Mouse (Mus musculus) MEL (cell line): ENCODE results near the gene Gipc2. TPM values are rescaled to one million over a fixed set of nuclear protein-coding genes. Genes with fewer than 3 reads are reported as not detected.

Source experiments
- DNase-seq: peaks from one replicate; pipeline ENCODE4 v3.0.0; 2011; ENCODE audit warnings: low read depth, low spot score
- H3K27ac ChIP-seq: 2 replicates; pipeline ENCODE4 v1.5.1; 2012; ENCODE audit warnings: low read depth, mild to moderate bottlenecking, control low read depth, low read length, moderate library complexity; ENCODE audit not compliant: control insufficient read depth
- H3K27me3 ChIP-seq, 2 experiments: fragments of 150-350 bp in 1 of 2; sonication (generic) in 1 of 2; 2 replicates each; pipeline ENCODE4 v1.6.1; 2012; ENCODE audit warnings: low read length in 2 of 2, mild to moderate bottlenecking in 2 of 2, improper control_type of control experiment in 1 of 2, moderate library complexity in 1 of 2; ENCODE audit not compliant: insufficient read depth in 2 of 2, control insufficient read depth in 1 of 2
- H3K36me3 ChIP-seq, 2 experiments: 2 replicates each; pipeline ENCODE4 v1.6.1; 2012 to 2014; ENCODE audit warnings: low read length in 2 of 2, improper control_type of control experiment in 1 of 2, inconsistent platforms in 1 of 2, mild to moderate bottlenecking in 1 of 2; ENCODE audit not compliant: insufficient read depth in 2 of 2, control insufficient read depth in 1 of 2
- H3K4me1 ChIP-seq, 2 experiments: fragments of 150-350 bp in 1 of 2; sonication (generic) in 1 of 2; 2 replicates each; pipeline ENCODE4 v1.6.1; 2012; ENCODE audit warnings: low read length in 2 of 2, improper control_type of control experiment in 1 of 2, mild to moderate bottlenecking in 1 of 2; ENCODE audit not compliant: insufficient read depth in 2 of 2, control insufficient read depth in 1 of 2
- H3K4me3 ChIP-seq, 2 experiments: fragments of 150-350 bp in 1 of 2; sonication (generic) in 1 of 2; 2 replicates each; pipeline ENCODE4 v1.5.1; 2012; ENCODE audit warnings: low read depth in 2 of 2, low read length in 2 of 2, mild to moderate bottlenecking in 2 of 2, moderate library complexity in 2 of 2, control low read depth in 1 of 2, improper control_type of control experiment in 1 of 2; ENCODE audit not compliant: control insufficient read depth in 1 of 2, insufficient read depth in 1 of 2
- H3K79me2 ChIP-seq: 2 replicates; pipeline ENCODE4 v1.6.1; 2012; ENCODE audit warnings: mild to moderate bottlenecking, low read length, moderate library complexity; ENCODE audit not compliant: control insufficient read depth, poor library complexity, insufficient read depth
- H3K9ac ChIP-seq: 2 replicates; pipeline ENCODE4 v1.6.1; 2012; ENCODE audit warnings: low read depth, mild to moderate bottlenecking, control low read depth, low read length, moderate library complexity; ENCODE audit not compliant: control insufficient read depth, poor library complexity, severe bottlenecking
- H3K9me3 ChIP-seq: fragments of 150-350 bp; sonication (generic); replicated peaks from 2 replicates; pipeline ENCODE4 v1.6.1; 2012; ENCODE audit warnings: mild to moderate bottlenecking, low read length, improper control_type of control experiment, moderate library complexity; ENCODE audit not compliant: insufficient read depth
- BHLHE40 ChIP-seq: IDR thresholded peaks from 2 replicates; pipeline ENCODE4 v1.6.1; 2012; ENCODE audit warnings: low read depth, mild to moderate bottlenecking, inconsistent platforms, low read length, improper control_type of control experiment, borderline replicate concordance
- CHD1 ChIP-seq: IDR thresholded peaks from 2 replicates; pipeline ENCODE4 v1.6.1; 2012; ENCODE audit warnings: low read depth, mild to moderate bottlenecking, inconsistent platforms, low read length, improper control_type of control experiment
- CTCF ChIP-seq, 3 experiments: IDR thresholded peaks in 2 of 3; conservative IDR thresholded peaks in 1 of 3; 2 replicates each; pipeline ENCODE4 v1.5.1; 2011 to 2012; ENCODE audit warnings: low read length in 3 of 3, low read depth in 2 of 3, mild to moderate bottlenecking in 2 of 3, improper control_type of control experiment in 1 of 3, inconsistent platforms in 1 of 3, mixed read lengths in 1 of 3, moderate library complexity in 1 of 3; ENCODE audit not compliant: control insufficient read depth in 1 of 3, insufficient read depth in 1 of 3, poor library complexity in 1 of 3, severe bottlenecking in 1 of 3
- E2F4 ChIP-seq: IDR thresholded peaks from 2 replicates; pipeline ENCODE4 v1.6.1; 2011; ENCODE audit warnings: low read depth, low read length, improper control_type of control experiment, borderline replicate concordance
- ELF1 ChIP-seq: IDR thresholded peaks from 2 replicates; pipeline ENCODE4 v1.6.1; 2014; ENCODE audit warnings: low read depth, mild to moderate bottlenecking, inconsistent platforms, low read length, improper control_type of control experiment, moderate library complexity
- EP300 ChIP-seq, 2 experiments: IDR thresholded peaks; 2 replicates each; pipeline ENCODE4 v1.6.1; 2011; ENCODE audit warnings: improper control_type of control experiment in 2 of 2, low read length in 2 of 2, low read depth in 1 of 2, mild to moderate bottlenecking in 1 of 2
- ETS1 ChIP-seq: IDR thresholded peaks from 2 replicates; pipeline ENCODE4 v1.6.1; 2012; ENCODE audit warnings: low read depth, mild to moderate bottlenecking, inconsistent platforms, low read length, improper control_type of control experiment, moderate library complexity
- GABPA ChIP-seq: IDR thresholded peaks from 2 replicates; pipeline ENCODE4 v1.6.1; 2012; ENCODE audit warnings: low read depth, mild to moderate bottlenecking, inconsistent platforms, low read length, improper control_type of control experiment, moderate library complexity
- GATA1 ChIP-seq: IDR thresholded peaks from 2 replicates; pipeline ENCODE4 v1.6.1; 2011; ENCODE audit warnings: low read depth, low read length, improper control_type of control experiment
- HCFC1 ChIP-seq: IDR thresholded peaks from 2 replicates; pipeline ENCODE4 v1.6.1; 2012; ENCODE audit warnings: low read depth, mild to moderate bottlenecking, inconsistent platforms, low read length, improper control_type of control experiment, moderate library complexity
- JUND ChIP-seq: IDR thresholded peaks from 2 replicates; pipeline ENCODE4 v1.6.1; 2011; ENCODE audit warnings: low read depth, mild to moderate bottlenecking, improper control_type of control experiment, low read length
- KAT2A ChIP-seq: conservative IDR thresholded peaks from 2 replicates; pipeline ENCODE4 v1.6.1; 2012; ENCODE audit warnings: low read depth, low read length, improper control_type of control experiment, inconsistent platforms
- MAFK ChIP-seq: IDR thresholded peaks from 2 replicates; pipeline ENCODE4 v1.6.1; 2011; ENCODE audit warnings: low read depth, mild to moderate bottlenecking, low read length, improper control_type of control experiment, borderline replicate concordance
- MAZ ChIP-seq: IDR thresholded peaks from 2 replicates; pipeline ENCODE4 v1.6.1; 2012; ENCODE audit warnings: low read depth, mild to moderate bottlenecking, inconsistent platforms, low read length, improper control_type of control experiment
- MEF2A ChIP-seq: IDR thresholded peaks from 2 replicates; pipeline ENCODE4 v1.6.1; 2014; ENCODE audit warnings: low read depth, mild to moderate bottlenecking, inconsistent platforms, low read length, improper control_type of control experiment; ENCODE audit not compliant: poor library complexity, insufficient replicate concordance, severe bottlenecking; ENCODE audit errors: extremely low read depth
- MYB ChIP-seq: IDR thresholded peaks from 2 replicates; pipeline ENCODE4 v1.6.1; 2011; ENCODE audit warnings: mild to moderate bottlenecking, low read depth, low read length, improper control_type of control experiment
- MYC ChIP-seq: IDR thresholded peaks from 2 replicates; pipeline ENCODE4 v1.6.1; 2011; ENCODE audit warnings: low read depth, mild to moderate bottlenecking, low read length, improper control_type of control experiment, moderate library complexity
- NELFE ChIP-seq: IDR thresholded peaks from 2 replicates; pipeline ENCODE4 v1.6.1; 2011; ENCODE audit warnings: low read depth, low read length, improper control_type of control experiment
- NRF1 ChIP-seq: IDR thresholded peaks from 2 replicates; pipeline ENCODE4 v1.6.1; 2014; ENCODE audit warnings: low read depth, mild to moderate bottlenecking, inconsistent platforms, low read length, improper control_type of control experiment, moderate library complexity; ENCODE audit not compliant: poor library complexity, insufficient read depth, severe bottlenecking
- POLR2A ChIP-seq, 2 experiments: IDR thresholded peaks; 2 replicates each; pipeline ENCODE4 v1.6.1; 2011 to 2012; ENCODE audit warnings: low read length in 2 of 2, mild to moderate bottlenecking in 2 of 2, control low read depth in 1 of 2, improper control_type of control experiment in 1 of 2, low read depth in 1 of 2, moderate library complexity in 1 of 2; ENCODE audit not compliant: control insufficient read depth in 1 of 2, insufficient read depth in 1 of 2, poor library complexity in 1 of 2
- POLR2AphosphoS5 ChIP-seq: IDR thresholded peaks from 2 replicates; pipeline ENCODE4 v1.6.1; 2012; ENCODE audit warnings: low read depth, borderline replicate concordance, mild to moderate bottlenecking, inconsistent platforms, low read length, moderate library complexity, mixed read lengths
- RAD21 ChIP-seq: IDR thresholded peaks from 2 replicates; pipeline ENCODE4 v1.6.1; 2011; ENCODE audit warnings: mild to moderate bottlenecking, low read depth, low read length, improper control_type of control experiment
- RCOR1 ChIP-seq: IDR thresholded peaks from 2 replicates; pipeline ENCODE4 v1.6.1; 2012; ENCODE audit warnings: low read depth, mild to moderate bottlenecking, inconsistent platforms, low read length, improper control_type of control experiment
- SIN3A ChIP-seq: IDR thresholded peaks from 2 replicates; pipeline ENCODE4 v1.6.1; 2012; ENCODE audit warnings: low read length, improper control_type of control experiment, inconsistent platforms
- TAL1 ChIP-seq: IDR thresholded peaks from 2 replicates; pipeline ENCODE4 v1.6.1; 2012; ENCODE audit warnings: mild to moderate bottlenecking, inconsistent platforms, low read length, moderate library complexity, mixed read lengths
- TBP ChIP-seq: IDR thresholded peaks from 2 replicates; pipeline ENCODE4 v1.8.0; 2011; ENCODE audit warnings: low read depth, low read length, improper control_type of control experiment
- TCF12 ChIP-seq: IDR thresholded peaks from 2 replicates; pipeline ENCODE4 v1.6.1; 2014; ENCODE audit warnings: low read depth, mild to moderate bottlenecking, inconsistent platforms, low read length, improper control_type of control experiment, moderate library complexity
- USF1 ChIP-seq: IDR thresholded peaks from 2 replicates; pipeline ENCODE4 v1.6.1; 2014; ENCODE audit warnings: low read depth, mild to moderate bottlenecking, inconsistent platforms, low read length, improper control_type of control experiment, moderate library complexity
- USF2 ChIP-seq, 2 experiments: IDR thresholded peaks; 2 replicates each; pipeline ENCODE4 v1.6.1; 2011 to 2012; ENCODE audit warnings: improper control_type of control experiment in 2 of 2, low read length in 2 of 2, borderline replicate concordance in 1 of 2, inconsistent platforms in 1 of 2, low read depth in 1 of 2, mild to moderate bottlenecking in 1 of 2; ENCODE audit not compliant: insufficient read depth in 1 of 2
- ZC3H11A ChIP-seq: IDR thresholded peaks from 2 replicates; pipeline ENCODE4 v1.6.1; 2012; ENCODE audit warnings: low read depth, mild to moderate bottlenecking, inconsistent platforms, low read length, improper control_type of control experiment
- ZKSCAN1 ChIP-seq: IDR thresholded peaks from 2 replicates; pipeline ENCODE4 v1.6.1; 2012; ENCODE audit warnings: low read depth, mild to moderate bottlenecking, inconsistent platforms, low read length, improper control_type of control experiment, moderate library complexity
- ZMIZ1 ChIP-seq: IDR thresholded peaks from 2 replicates; pipeline ENCODE4 v1.6.1; 2012; ENCODE audit warnings: low read depth, mild to moderate bottlenecking, inconsistent platforms, low read length, improper control_type of control experiment, moderate library complexity
- ZNF384 ChIP-seq: IDR thresholded peaks from 2 replicates; pipeline ENCODE4 v1.6.1; 2012; ENCODE audit warnings: low read depth, mild to moderate bottlenecking, inconsistent platforms, low read length, improper control_type of control experiment
- polyA plus RNA-seq, 2 experiments: library from polyadenylated mRNA; stranded (reverse) in 1 of 2; unstranded in 1 of 2; fragments of >175 nt in 1 of 2; fragments of >200 nt in 1 of 2; gene quantifications; 2 replicates each; pipeline versions ENCODE4 v1.2.1 to v1.2.4; 2012; ENCODE audit warnings: low replicate concordance in 2 of 2, low read depth in 1 of 2; ENCODE audit not compliant: insufficient read length in 2 of 2, insufficient read depth in 1 of 2, missing spikeins in 1 of 2
- total RNA-seq: library from RNA; depleted of rRNA; stranded (reverse); fragments of 300-350 nt; gene quantifications from 2 replicates; pipeline ENCODE4 v1.2.3, GENCODE M21; 2012

Gipc2 gene
- total and polyA plus RNA-seq, 3 experiments = 0.27 to 0.78 TPM; not detected in 1

DNA sequence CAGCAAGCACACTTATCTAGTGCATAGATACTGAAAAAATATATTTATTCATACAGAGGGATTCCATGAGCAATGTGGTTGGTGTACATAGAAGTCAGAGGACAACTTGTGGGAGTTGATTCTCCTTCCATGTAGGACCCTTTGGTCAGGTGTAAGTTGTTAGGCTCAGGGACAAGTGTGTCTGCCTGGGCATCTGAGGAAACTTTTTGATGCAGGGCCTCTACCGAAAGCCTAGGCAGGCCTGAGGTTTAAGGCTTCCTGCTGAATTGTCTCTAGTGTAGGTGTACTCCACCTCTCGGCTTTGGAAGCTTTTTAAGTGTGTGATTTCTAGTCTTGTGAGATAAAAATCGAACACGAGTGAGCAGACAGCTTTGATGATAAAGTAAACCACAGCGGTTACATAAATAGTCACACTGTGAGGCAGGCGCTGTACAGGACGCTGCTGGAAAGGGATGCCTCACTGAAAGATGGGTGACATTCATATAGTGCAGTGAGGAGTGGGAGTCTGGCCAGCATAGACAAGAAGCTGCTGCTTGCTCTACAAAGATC, 45.8 kb upstream of the Gipc2 start (continued):
- TF ChIP-seq EP300 (IDR thresholded peaks at IDR 0.05; ENCODE audit: low read depth in 1 of 2, low read length in 2 of 2) (no peak), ZMIZ1 (no peak)

DNA sequence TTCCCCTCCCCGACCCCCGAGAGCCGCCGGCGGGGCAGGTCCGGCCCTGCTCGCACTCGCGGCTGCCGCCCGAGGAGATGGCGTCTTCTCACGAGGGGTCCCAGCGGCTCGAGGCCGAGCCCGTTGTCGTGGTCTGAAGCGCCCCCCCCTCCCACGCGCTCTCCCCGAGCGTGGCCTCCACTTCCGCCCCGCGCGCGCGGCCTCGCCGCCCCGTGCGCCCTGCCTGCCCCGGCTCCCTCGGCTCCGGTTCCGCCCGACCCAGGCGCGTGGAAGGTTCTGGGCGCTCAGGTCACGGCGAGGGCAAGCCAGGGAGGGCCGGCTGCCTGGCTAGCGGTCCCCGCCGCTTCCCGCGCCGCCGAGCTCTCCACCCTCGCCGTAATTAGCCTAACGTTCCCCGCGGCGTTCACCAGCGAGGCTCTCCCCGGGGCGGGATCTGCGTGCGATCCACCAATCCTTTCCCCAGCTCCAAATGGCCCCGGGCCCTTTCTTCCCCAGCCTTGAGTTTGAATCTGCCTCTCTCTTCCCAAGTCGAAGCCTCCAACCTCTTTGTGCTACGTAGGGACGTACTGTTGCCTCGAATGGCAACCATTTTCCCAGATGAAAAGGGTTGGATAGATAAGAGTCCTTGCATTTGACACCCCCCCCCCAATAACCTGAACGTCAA, 44.8 kb upstream of the Gipc2 start:
- Histone ChIP-seq H3K9me3 (no peaks in the 10 kb centered on the region), H3K27ac (peak overlapping the region; percentile 73), H3K9ac (peak overlapping the region; percentile 94), H3K4me3 (peak overlapping the region; percentile 84 to 96), H3K4me1 (peaks cover 9 to 16% of the 10 kb centered on the region in 2 experiments), H3K79me2 (peaks cover 57% of the 10 kb centered on the region), H3K36me3 (peaks cover 32 to 46% of the 10 kb centered on the region in 2 experiments), H3K27me3 (no peaks in the 10 kb centered on the region)
- DNase-seq = peak; percentile 55
- TF ChIP-seq TBP = no peak
- no peak for TF ChIP-seq MAFK
- peak; percentile 26; the same call in 1 of the 2 replicates for TF ChIP-seq ELF1
- TF ChIP-seq ZNF384 = no peak
- TF ChIP-seq RCOR1 = no peak
- no peak for TF ChIP-seq ZC3H11A
- no peak for TF ChIP-seq MYB
- TF ChIP-seq NELFE = no peak
- no peak for TF ChIP-seq HCFC1
- no peak for TF ChIP-seq E2F4
- peak in 1 of 2 experiments; percentile 11; a peak in 2 of 4 replicates for TF ChIP-seq POLR2A (IDR thresholded peaks at IDR 0.05; ENCODE audit: control insufficient read depth in 1 of 2, insufficient read depth in 1 of 2, low read depth in 1 of 2, low read length in 2 of 2, poor library complexity in 1 of 2)
- TF ChIP-seq SIN3A = no peak; the same call in 1 of the 2 replicates
- TF ChIP-seq RAD21 = no peak
- TF ChIP-seq USF2 (IDR thresholded peaks at IDR 0.05; ENCODE audit: borderline replicate concordance in 1 of 2, insufficient read depth in 1 of 2, low read depth in 1 of 2, low read length in 2 of 2) = no peak
- no peak for TF ChIP-seq GABPA
- no peak for TF ChIP-seq ZKSCAN1
- no peak for TF ChIP-seq EP300 (IDR thresholded peaks at IDR 0.05; ENCODE audit: low read depth in 1 of 2, low read length in 2 of 2)
- TF ChIP-seq NRF1 = no peak
- no peak for TF ChIP-seq ETS1
- no peak for TF ChIP-seq POLR2AphosphoS5
- no peak; the same call in 1 of the 2 replicates for TF ChIP-seq MYC
- no peak for TF ChIP-seq GATA1
- TF ChIP-seq ZMIZ1 = 0 out of 2 replicates have a peak, but pooled peaks have one; percentile 3
- TF ChIP-seq USF1 = no peak
- no peak for TF ChIP-seq CTCF (IDR thresholded peaks at IDR 0.05 in 2 of 3, conservative IDR thresholded peaks at IDR 0.05 in 1 of 3; ENCODE audit: control insufficient read depth in 1 of 3, insufficient read depth in 1 of 3, low read depth in 2 of 3, low read length in 3 of 3, poor library complexity in 1 of 3, severe bottlenecking in 1 of 3)
- TF ChIP-seq CHD1 = 0 out of 2 replicates have a peak, but pooled peaks have one; percentile 62
- TF ChIP-seq TCF12 = no peak
- no peak for TF ChIP-seq MEF2A
- TF ChIP-seq BHLHE40 = no peak
- 0 out of 2 replicates have a peak, but pooled peaks have one; percentile 39 for TF ChIP-seq MAZ
- TF ChIP-seq TAL1 = no peak
- no peak for TF ChIP-seq JUND
- no peak for TF ChIP-seq KAT2A
